Mouse (Mus musculus): ENCODE results near the gene Slc7a1. TPM values are rescaled to one million over a fixed set of nuclear protein-coding genes. Genes with fewer than 3 reads are reported as not detected.

Slc7a1 gene
- polyA plus RNA-seq, 1 experiment from 2014 or later: 21.8 TPM

GRCm38 (mm10) chr5:148302968-148303367 lies 96.7 kb downstream of the Slc7a1 start:
- WGBS: 86% methylated on average over 11 of the region's 11 CpGs
- no peak overlapping the region for H3K4me3 ChIP-seq
- H3K36me3 ChIP-seq: peaks cover 21% of the 10 kb centered on the region

GRCm38 (mm10) chr5:148293346-148293745 lies 106.4 kb downstream of the Slc7a1 start:
- Histone ChIP-seq H3K4me2 (replicated peaks) (no peak overlapping the region), H3K27me3 (replicated peaks) (no peaks in the 10 kb centered on the region), H3K36me3 (peaks cover 11% of the 10 kb centered on the region; the same call in 1 of the 2 replicates), H3K27ac (no peak overlapping the region), H3K4me1 (no peaks in the 10 kb centered on the region), H3K9me3 (no peaks in the 10 kb centered on the region), H3K4me3 (no peak overlapping the region), H3K9ac (no peak overlapping the region)
- no peak for ATAC-seq (ENCODE audit: low FRiP score, low read depth)
- WGBS: 89% methylated on average over 7 of the region's 7 CpGs

More at GRCm38 (mm10) chr5:148302968-148303367, 96.7 kb downstream of the Slc7a1 start:
- Histone ChIP-seq H3K9ac (no peak overlapping the region), H3K4me2 (replicated peaks) (no peak overlapping the region), H3K4me1 (no peaks in the 10 kb centered on the region), H3K27ac (no peak overlapping the region), H3K9me3 (no peaks in the 10 kb centered on the region), H3K27me3 (replicated peaks) (no peaks in the 10 kb centered on the region)
- ATAC-seq (ENCODE audit: low FRiP score, low read depth): no peak

- peaks cover 6% of the 10 kb centered on the region; the same call in 1 of the 2 replicates for H3K36me3 ChIP-seq
These were observed 106.8 kb downstream of the Slc7a1 start for GRCm38 (mm10) chr5:148292862-148293261.

GRCm38 (mm10) chr5:148289951-148290350 lies 109.8 kb downstream of the Slc7a1 start:
- Histone ChIP-seq H3K4me2 (replicated peaks) (no peak overlapping the region), H3K9ac (no peak overlapping the region), H3K27ac (no peak overlapping the region), H3K4me1 (no peaks in the 10 kb centered on the region), H3K27me3 (replicated peaks) (no peaks in the 10 kb centered on the region), H3K36me3 (peaks cover 5% of the 10 kb centered on the region; the same call in 1 of the 2 replicates), H3K4me3 (no peak overlapping the region), H3K9me3 (no peaks in the 10 kb centered on the region)
- no peak for ATAC-seq (ENCODE audit: low FRiP score, low read depth)
- WGBS: 53% methylated on average over 7 of the region's 7 CpGs

More at GRCm38 (mm10) chr5:148292862-148293261, 106.8 kb downstream of the Slc7a1 start:
- Histone ChIP-seq H3K4me3 (no peak overlapping the region), H3K4me1 (no peaks in the 10 kb centered on the region), H3K27ac (no peak overlapping the region), H3K27me3 (replicated peaks) (no peaks in the 10 kb centered on the region), H3K9ac (no peak overlapping the region), H3K9me3 (no peaks in the 10 kb centered on the region), H3K4me2 (replicated peaks) (no peak overlapping the region)
- 76% methylated on average over 7 of the region's 7 CpGs for WGBS
- no peak for ATAC-seq (ENCODE audit: low FRiP score, low read depth)

GRCm38 (mm10) chr5:148288804-148289203 lies 110.9 kb downstream of the Slc7a1 start:
- H3K36me3 ChIP-seq: peaks cover 5% of the 10 kb centered on the region; the same call in 1 of the 2 replicates
- H3K4me3 ChIP-seq: no peak overlapping the region
- no peak overlapping the region for H3K9ac ChIP-seq
- H3K27me3 ChIP-seq (replicated peaks): no peaks in the 10 kb centered on the region
- no peak overlapping the region for H3K4me2 ChIP-seq (replicated peaks)
- WGBS: 75% methylated on average over 18 of the region's 18 CpGs
- no peak for ATAC-seq (ENCODE audit: low FRiP score, low read depth)
- no peaks in the 10 kb centered on the region for H3K9me3 ChIP-seq
- no peak overlapping the region for H3K27ac ChIP-seq
- H3K4me1 ChIP-seq: no peaks in the 10 kb centered on the region

- Histone ChIP-seq H3K4me2 (replicated peaks) (no peak overlapping the region), H3K9me3 (no peaks in the 10 kb centered on the region), H3K4me1 (no peaks in the 10 kb centered on the region), H3K36me3 (0 out of 2 replicates have a peak, but pooled peaks cover 2% of the 10 kb centered on the region), H3K9ac (no peak overlapping the region), H3K27ac (no peak overlapping the region), H3K4me3 (no peak overlapping the region), H3K27me3 (replicated peaks) (no peaks in the 10 kb centered on the region)
- 90% methylated on average over 5 of the region's 5 CpGs for WGBS
- ATAC-seq (ENCODE audit: low FRiP score, low read depth): no peak
These were observed 112.2 kb downstream of the Slc7a1 start for GRCm38 (mm10) chr5:148287529-148287928.

- ATAC-seq (ENCODE audit: low FRiP score, low read depth): no peak
- no peaks in the 10 kb centered on the region for H3K4me1 ChIP-seq
- 92% methylated on average over 3 of the region's 3 CpGs for WGBS
These were observed 116.1 kb downstream of the Slc7a1 start for GRCm38 (mm10) chr5:148283584-148283983.

GRCm38 (mm10) chr5:148283177-148283576 lies 116.5 kb downstream of the Slc7a1 start:
- H3K4me3 ChIP-seq: no peak overlapping the region
- H3K36me3 ChIP-seq: no peaks in the 10 kb centered on the region
- no peak overlapping the region for H3K4me2 ChIP-seq (replicated peaks)
- no peak for ATAC-seq (ENCODE audit: low FRiP score, low read depth)
- H3K27me3 ChIP-seq (replicated peaks): no peaks in the 10 kb centered on the region
- no peak overlapping the region for H3K27ac ChIP-seq
- no peak overlapping the region for H3K9ac ChIP-seq
- WGBS: 81% methylated on average over 2 of the region's 2 CpGs
- H3K9me3 ChIP-seq: no peaks in the 10 kb centered on the region
- H3K4me1 ChIP-seq: no peaks in the 10 kb centered on the region

More at GRCm38 (mm10) chr5:148283584-148283983, 116.1 kb downstream of the Slc7a1 start:
- Histone ChIP-seq H3K27ac (no peak overlapping the region), H3K27me3 (replicated peaks) (no peaks in the 10 kb centered on the region), H3K36me3 (no peaks in the 10 kb centered on the region), H3K4me2 (replicated peaks) (no peak overlapping the region), H3K9ac (no peak overlapping the region), H3K9me3 (no peaks in the 10 kb centered on the region), H3K4me3 (no peak overlapping the region)

- Histone ChIP-seq H3K4me1 (no peaks in the 10 kb centered on the region), H3K27me3 (replicated peaks) (no peaks in the 10 kb centered on the region), H3K9ac (no peak overlapping the region), H3K4me2 (replicated peaks) (no peak overlapping the region), H3K4me3 (no peak overlapping the region), H3K27ac (no peak overlapping the region), H3K9me3 (no peaks in the 10 kb centered on the region), H3K36me3 (no peaks in the 10 kb centered on the region)
- 94% methylated on average over 5 of the region's 5 CpGs for WGBS
- no peak for ATAC-seq (ENCODE audit: low FRiP score, low read depth)
These were observed 117.1 kb downstream of the Slc7a1 start for GRCm38 (mm10) chr5:148282631-148283030.

GRCm38 (mm10) chr5:148282093-148282492 lies 117.6 kb downstream of the Slc7a1 start:
- Histone ChIP-seq H3K27ac (no peak overlapping the region), H3K27me3 (replicated peaks) (no peaks in the 10 kb centered on the region), H3K36me3 (no peaks in the 10 kb centered on the region), H3K4me3 (no peak overlapping the region), H3K4me1 (no peaks in the 10 kb centered on the region), H3K9me3 (no peaks in the 10 kb centered on the region), H3K4me2 (replicated peaks) (no peak overlapping the region), H3K9ac (no peak overlapping the region)
- ATAC-seq (ENCODE audit: low FRiP score, low read depth): no peak
- WGBS: 89% methylated on average over 6 of the region's 6 CpGs

GRCm38 (mm10) chr5:148280321-148280720 lies 119.4 kb downstream of the Slc7a1 start:
- Histone ChIP-seq H3K36me3 (no peaks in the 10 kb centered on the region), H3K27me3 (replicated peaks) (no peaks in the 10 kb centered on the region), H3K4me2 (replicated peaks) (no peak overlapping the region), H3K4me1 (no peaks in the 10 kb centered on the region), H3K9me3 (no peaks in the 10 kb centered on the region), H3K27ac (no peak overlapping the region), H3K4me3 (no peak overlapping the region), H3K9ac (no peak overlapping the region)
- ATAC-seq (ENCODE audit: low FRiP score, low read depth): no peak
- WGBS: 88% methylated on average over 5 of the region's 5 CpGs

- Histone ChIP-seq H3K36me3 (no peaks in the 10 kb centered on the region), H3K27ac (no peak overlapping the region), H3K4me2 (replicated peaks) (no peak overlapping the region), H3K9ac (no peak overlapping the region), H3K4me1 (no peaks in the 10 kb centered on the region), H3K4me3 (no peak overlapping the region), H3K27me3 (replicated peaks) (no peaks in the 10 kb centered on the region), H3K9me3 (no peaks in the 10 kb centered on the region)
- 85% methylated on average over 8 of the region's 8 CpGs for WGBS
- no peak for ATAC-seq (ENCODE audit: low FRiP score, low read depth)
These were observed 121.5 kb downstream of the Slc7a1 start for GRCm38 (mm10) chr5:148278233-148278632.
